Mouse (Mus musculus): ENCODE data around the gene Gpr179. TPM values are rescaled to one million over a fixed set of nuclear protein-coding genes. Genes with fewer than 3 reads are reported as not detected.
A peak's percentile ranks its signal among the peaks of the same experiment; 100 is the strongest.

The Gpr179 gene
- polyA plus RNA-seq, 1 experiment, result 0.08 TPM

- H3K4me3 ChIP-seq, result no peak overlapping the region
- no peak overlapping the region for H3K4me2 ChIP-seq (ENCODE audit: low read depth)
- no peaks in the 10 kb centered on the region for H3K79me2 ChIP-seq (ENCODE audit: control insufficient read depth, insufficient read depth)
- TF ChIP-seq USF1 (IDR thresholded peaks at IDR 0.05; ENCODE audit: low read depth), result no peak
- TF ChIP-seq SRF (IDR thresholded peaks at IDR 0.05; ENCODE audit: control insufficient read depth, insufficient read length, low read depth), result no peak
- TF ChIP-seq MAX (IDR thresholded peaks at IDR 0.05; ENCODE audit: low read depth), result no peak
- no peak for TF ChIP-seq CEBPB (IDR thresholded peaks at IDR 0.05; ENCODE audit: insufficient read depth, poor library complexity, severe bottlenecking)
- TF ChIP-seq TCF12 (IDR thresholded peaks at IDR 0.05; ENCODE audit: insufficient read depth, poor library complexity, severe bottlenecking), result no peak
- TF ChIP-seq POLR2A (IDR thresholded peaks at IDR 0.05; ENCODE audit: insufficient read length, low read depth), result no peak
- no peak for TF ChIP-seq REST (IDR thresholded peaks at IDR 0.05; ENCODE audit: insufficient read depth, insufficient read length)
- no peak for TF ChIP-seq E2F4 (IDR thresholded peaks at IDR 0.05; ENCODE audit: insufficient read depth)
- no peak for TF ChIP-seq POLR2AphosphoS2 (IDR thresholded peaks at IDR 0.05; ENCODE audit: insufficient read length, low read depth)
- no peak for TF ChIP-seq TCF3 (IDR thresholded peaks at IDR 0.05; ENCODE audit: insufficient read length, low read depth)
- no peak for TF ChIP-seq MYOG (IDR thresholded peaks at IDR 0.05; ENCODE audit: control insufficient read depth in 1 of 3, insufficient read depth in 1 of 3, insufficient read length in 2 of 3, low read depth in 2 of 3)
- TF ChIP-seq MYOD1 (IDR thresholded peaks at IDR 0.05; ENCODE audit: control insufficient read depth in 1 of 3, insufficient read length in 2 of 3, low read depth in 2 of 3), result no peak
- no peak overlapping the region for H3ac ChIP-seq (ENCODE audit: control insufficient read depth, insufficient read length)
- peaks cover 29% of the 10 kb centered on the region for H3K36me3 ChIP-seq (ENCODE audit: control insufficient read depth, insufficient read depth)
- H3K27me3 ChIP-seq (ENCODE audit: control insufficient read depth, insufficient read depth, insufficient read length), result no peaks in the 10 kb centered on the region
These were observed 31.1 kb upstream of the Gpr179 start for GRCm38 (mm10) chr11:97383017-97383416.

GRCm38 (mm10) chr11:97380036-97380435, 28.2 kb upstream of the Gpr179 start:
- no peak overlapping the region for H3ac ChIP-seq (ENCODE audit: control insufficient read depth, insufficient read length)
- no peak overlapping the region for H3K4me3 ChIP-seq
- no peaks in the 10 kb centered on the region for H3K79me2 ChIP-seq (ENCODE audit: control insufficient read depth, insufficient read depth)
- peaks cover 32% of the 10 kb centered on the region for H3K36me3 ChIP-seq (ENCODE audit: control insufficient read depth, insufficient read depth)
- H3K4me2 ChIP-seq (ENCODE audit: low read depth), result no peak overlapping the region
- no peak for TF ChIP-seq MYOG (IDR thresholded peaks at IDR 0.05; ENCODE audit: control insufficient read depth in 1 of 3, insufficient read depth in 1 of 3, insufficient read length in 2 of 3, low read depth in 2 of 3)
- TF ChIP-seq SRF (IDR thresholded peaks at IDR 0.05; ENCODE audit: control insufficient read depth, insufficient read length, low read depth), result no peak
- no peak for TF ChIP-seq MAX (IDR thresholded peaks at IDR 0.05; ENCODE audit: low read depth)
- TF ChIP-seq MYOD1 (IDR thresholded peaks at IDR 0.05; ENCODE audit: control insufficient read depth in 1 of 3, insufficient read length in 2 of 3, low read depth in 2 of 3), result no peak
- TF ChIP-seq TCF12 (IDR thresholded peaks at IDR 0.05; ENCODE audit: insufficient read depth, poor library complexity, severe bottlenecking), result no peak
- TF ChIP-seq TCF3 (IDR thresholded peaks at IDR 0.05; ENCODE audit: insufficient read length, low read depth), result no peak
- no peak for TF ChIP-seq REST (IDR thresholded peaks at IDR 0.05; ENCODE audit: insufficient read depth, insufficient read length)
- TF ChIP-seq CEBPB (IDR thresholded peaks at IDR 0.05; ENCODE audit: insufficient read depth, poor library complexity, severe bottlenecking), result no peak
- no peak for TF ChIP-seq E2F4 (IDR thresholded peaks at IDR 0.05; ENCODE audit: insufficient read depth)
- TF ChIP-seq USF1 (IDR thresholded peaks at IDR 0.05; ENCODE audit: low read depth), result no peak
- no peak for TF ChIP-seq POLR2AphosphoS2 (IDR thresholded peaks at IDR 0.05; ENCODE audit: insufficient read length, low read depth)
- TF ChIP-seq POLR2A (IDR thresholded peaks at IDR 0.05; ENCODE audit: insufficient read length, low read depth), result no peak
- H3K27me3 ChIP-seq (ENCODE audit: control insufficient read depth, insufficient read depth, insufficient read length), result no peaks in the 10 kb centered on the region

DNA sequence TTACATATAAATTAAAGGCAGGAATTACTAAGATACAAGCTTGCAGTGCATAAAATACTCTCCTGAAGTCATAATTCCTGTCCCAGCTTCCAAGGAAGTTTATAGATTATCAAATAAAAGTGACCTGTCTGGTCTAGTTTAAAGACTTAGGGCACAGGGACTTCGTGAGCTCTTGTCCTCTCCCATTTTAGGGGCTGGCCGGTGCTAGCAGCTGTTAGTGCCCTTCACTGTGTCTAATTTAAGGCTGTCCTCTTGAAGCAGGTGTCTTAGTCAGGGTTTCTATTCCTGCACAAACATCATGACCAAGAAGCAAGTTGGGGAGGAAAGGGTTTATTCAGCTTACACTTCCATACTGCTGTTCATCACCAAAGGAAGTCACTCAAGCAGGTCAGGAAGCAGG, 21.5 kb upstream of the Gpr179 start:
- TF ChIP-seq USF1 (IDR thresholded peaks at IDR 0.05; ENCODE audit: low read depth) (no peak), TCF3 (IDR thresholded peaks at IDR 0.05; ENCODE audit: insufficient read length, low read depth) (no peak), MAX (IDR thresholded peaks at IDR 0.05; ENCODE audit: low read depth) (no peak), TCF12 (IDR thresholded peaks at IDR 0.05; ENCODE audit: insufficient read depth, poor library complexity, severe bottlenecking) (peak; percentile 70), MYOG (IDR thresholded peaks at IDR 0.05; ENCODE audit: control insufficient read depth in 1 of 3, insufficient read depth in 1 of 3, insufficient read length in 2 of 3, low read depth in 2 of 3) (peak in 2 of 3 experiments; percentile 56 to 74), POLR2AphosphoS2 (IDR thresholded peaks at IDR 0.05; ENCODE audit: insufficient read length, low read depth) (no peak), CEBPB (IDR thresholded peaks at IDR 0.05; ENCODE audit: insufficient read depth, poor library complexity, severe bottlenecking) (no peak), SRF (IDR thresholded peaks at IDR 0.05; ENCODE audit: control insufficient read depth, insufficient read length, low read depth) (peak; percentile 63), MYOD1 (IDR thresholded peaks at IDR 0.05; ENCODE audit: control insufficient read depth in 1 of 3, insufficient read length in 2 of 3, low read depth in 2 of 3) (peak; percentile 90 to 96 (median 92)), E2F4 (IDR thresholded peaks at IDR 0.05; ENCODE audit: insufficient read depth) (no peak)

GRCm38 (mm10) chr11:97372159-97372864, 20.4 kb upstream of the Gpr179 start:
- Histone ChIP-seq H3K4me3 (no peak overlapping the region), H3K36me3 (ENCODE audit: control insufficient read depth, insufficient read depth) (peaks cover 16% of the 10 kb centered on the region), H3K27me3 (ENCODE audit: control insufficient read depth, insufficient read depth, insufficient read length) (no peaks in the 10 kb centered on the region), H3ac (ENCODE audit: control insufficient read depth, insufficient read length) (no peak overlapping the region), H3K79me2 (ENCODE audit: control insufficient read depth, insufficient read depth) (peaks cover 50% of the 10 kb centered on the region), H3K4me2 (ENCODE audit: low read depth) (peak overlapping the region; percentile 57)
- TF ChIP-seq E2F4 (IDR thresholded peaks at IDR 0.05; ENCODE audit: insufficient read depth), result no peak
- TF ChIP-seq TCF12 (IDR thresholded peaks at IDR 0.05; ENCODE audit: insufficient read depth, poor library complexity, severe bottlenecking), result no peak
- no peak for TF ChIP-seq POLR2A (IDR thresholded peaks at IDR 0.05; ENCODE audit: insufficient read length, low read depth)
- TF ChIP-seq MYOG (IDR thresholded peaks at IDR 0.05; ENCODE audit: control insufficient read depth in 1 of 3, insufficient read depth in 1 of 3, insufficient read length in 2 of 3, low read depth in 2 of 3), result no peak
- TF ChIP-seq REST (IDR thresholded peaks at IDR 0.05; ENCODE audit: insufficient read depth, insufficient read length), result no peak
- TF ChIP-seq POLR2AphosphoS2 (IDR thresholded peaks at IDR 0.05; ENCODE audit: insufficient read length, low read depth), result no peak
- TF ChIP-seq SRF (IDR thresholded peaks at IDR 0.05; ENCODE audit: control insufficient read depth, insufficient read length, low read depth), result no peak
- no peak for TF ChIP-seq MYOD1 (IDR thresholded peaks at IDR 0.05; ENCODE audit: control insufficient read depth in 1 of 3, insufficient read length in 2 of 3, low read depth in 2 of 3)
- no peak for TF ChIP-seq MAX (IDR thresholded peaks at IDR 0.05; ENCODE audit: low read depth)
- no peak for TF ChIP-seq USF1 (IDR thresholded peaks at IDR 0.05; ENCODE audit: low read depth)
- TF ChIP-seq TCF3 (IDR thresholded peaks at IDR 0.05; ENCODE audit: insufficient read length, low read depth), result no peak
- TF ChIP-seq CEBPB (IDR thresholded peaks at IDR 0.05; ENCODE audit: insufficient read depth, poor library complexity, severe bottlenecking), result no peak

More for the DNA sequence above, 21.5 kb upstream of the Gpr179 start:
- peak overlapping the region; percentile 57 for H3K4me2 ChIP-seq (ENCODE audit: low read depth)
- H3K27me3 ChIP-seq (ENCODE audit: control insufficient read depth, insufficient read depth, insufficient read length), result no peaks in the 10 kb centered on the region
- peaks cover 20% of the 10 kb centered on the region for H3K36me3 ChIP-seq (ENCODE audit: control insufficient read depth, insufficient read depth)
- peaks cover 39% of the 10 kb centered on the region for H3K79me2 ChIP-seq (ENCODE audit: control insufficient read depth, insufficient read depth)
- H3K4me3 ChIP-seq, result no peak overlapping the region
- no peak overlapping the region for H3ac ChIP-seq (ENCODE audit: control insufficient read depth, insufficient read length)

All from myocyte (in vitro differentiated cells).